Mouse (Mus musculus) brain, adult 2 months (tissue): Measurements from ENCODE around the gene Fam71a.
"Not testable (repeated sequence)": the region's sequence is repeated elsewhere in the genome, so short reads cannot be mapped to it uniquely, and the experiment has no call there.

Source experiments
- DNase-seq: peaks from one replicate; pipeline ENCODE4 v3.0.0; 2011; ENCODE audit warnings: low read depth, low spot score

Fam71a gene

GRCm38 (mm10) chr1:191181469-191182259 is 17.0 kb upstream of the Fam71a start:
- no peak for DNase-seq

- DNase-seq: no peak
Observed at GRCm38 (mm10) chr1:191180397-191180796, 15.8 kb upstream of the Fam71a start.

GRCm38 (mm10) chr1:191179846-191180245 is 15.2 kb upstream of the Fam71a start:
- DNase-seq: no peak

- DNase-seq: no peak
Observed at GRCm38 (mm10) chr1:191178511-191179188, 14.0 kb upstream of the Fam71a start.

GRCm38 (mm10) chr1:191176887-191177286 is 12.3 kb upstream of the Fam71a start:
- DNase-seq: no peak

GRCm38 (mm10) chr1:191172487-191172886 is 7.9 kb upstream of the Fam71a start:
- peak; percentile 87 for DNase-seq

- DNase-seq: no peak
Observed at GRCm38 (mm10) chr1:191170444-191170843, 5.8 kb upstream of the Fam71a start.

- no peak for DNase-seq
Observed at GRCm38 (mm10) chr1:191166189-191166588, 1.6 kb upstream of the Fam71a start.

- no peak for DNase-seq
Observed at GRCm38 (mm10) chr1:191154314-191154713, 10.3 kb downstream of the Fam71a start.

- DNase-seq: peak; percentile 49
Observed at GRCm38 (mm10) chr1:191153052-191153451, 11.6 kb downstream of the Fam71a start.

GRCm38 (mm10) chr1:191150924-191151605 is 13.6 kb downstream of the Fam71a start:
- DNase-seq: no peak

GRCm38 (mm10) chr1:191149489-191149888 is 15.1 kb downstream of the Fam71a start:
- not testable (repeated sequence) for DNase-seq

GRCm38 (mm10) chr1:191140983-191141382 is 23.6 kb downstream of the Fam71a start:
- no peak for DNase-seq

- DNase-seq: no peak
Observed at GRCm38 (mm10) chr1:191138874-191139495, 25.6 kb downstream of the Fam71a start.

- DNase-seq: no peak
Observed at GRCm38 (mm10) chr1:191138436-191138835, 26.2 kb downstream of the Fam71a start.

GRCm38 (mm10) chr1:191135406-191135805 is 29.2 kb downstream of the Fam71a start:
- DNase-seq: no peak

- DNase-seq: no peak
Observed at GRCm38 (mm10) chr1:191132934-191133333, 31.7 kb downstream of the Fam71a start.

- peak; percentile 16 for DNase-seq
Observed at GRCm38 (mm10) chr1:191132240-191132639, 32.4 kb downstream of the Fam71a start.

- no peak for DNase-seq
Observed at GRCm38 (mm10) chr1:191131692-191132091, 32.9 kb downstream of the Fam71a start.

- peak; percentile 46 for DNase-seq
Observed at GRCm38 (mm10) chr1:191125811-191126638, 38.6 kb downstream of the Fam71a start.

GRCm38 (mm10) chr1:191124288-191124687 is 40.3 kb downstream of the Fam71a start:
- DNase-seq: no peak
